Mouse (Mus musculus) ES-E14 (cell line): ENCODE data around the gene Mgat3.

Experiments
- CHD2 ChIP-seq: IDR thresholded peaks from 2 replicates; pipeline ENCODE4 v1.6.1; 2014; ENCODE audit warnings: mild to moderate bottlenecking, low read depth, low read length, inconsistent platforms
- MAFK ChIP-seq: IDR thresholded peaks from 2 replicates; pipeline ENCODE4 v1.6.1; 2014; ENCODE audit warnings: mild to moderate bottlenecking, low read depth, low read length, inconsistent platforms; ENCODE audit not compliant: insufficient read depth
- ZC3H11A ChIP-seq: IDR thresholded peaks from 2 replicates; pipeline ENCODE4 v1.6.1; 2012; ENCODE audit warnings: low read depth, mild to moderate bottlenecking, inconsistent platforms, low read length, borderline replicate concordance
- ZNF384 ChIP-seq: IDR thresholded peaks from 2 replicates; pipeline ENCODE4 v1.6.1; 2012; ENCODE audit warnings: low read depth, low read length, inconsistent platforms

DNA sequence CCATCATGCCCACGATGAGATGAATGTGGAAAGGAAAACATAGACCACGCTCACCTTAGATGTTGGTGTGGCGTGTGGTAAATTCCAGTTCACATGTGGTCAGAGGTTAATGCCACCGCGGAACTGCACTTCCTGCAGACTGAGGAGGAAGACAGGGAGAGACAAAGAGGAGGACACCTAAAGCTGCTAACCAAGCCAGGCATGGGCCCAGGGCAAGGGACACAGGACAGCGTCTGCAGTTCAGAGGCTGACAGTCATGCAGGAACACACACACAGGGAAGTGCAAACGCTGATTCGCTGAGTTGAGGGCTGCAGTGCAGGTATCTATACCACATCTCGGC, 42.9 kb downstream of the Mgat3 start:
- TF ChIP-seq MAFK (no peak), CHD2 (no peak), ZC3H11A (no peak), ZNF384 (no peak)
